Mouse (Mus musculus) limb, embryonic 11.5 days (tissue): ENCODE measurements around the gene Shc3. TPM values are rescaled to one million over a fixed set of nuclear protein-coding genes. Genes with fewer than 3 reads are reported as not detected.

Source experiments
- ATAC-seq: fragments of 200-750 bp; cut with Nextera tagmentation; 2 replicates; pipeline ENCODE4 v1.8.0; 2017; ENCODE audit warnings: low read depth; ENCODE audit not compliant: insufficient number of reproducible peaks, low FRiP score, low TSS enrichment
- DNase-seq: peaks from one replicate; pipeline ENCODE4 v3.0.0-alpha.2; 2015; ENCODE audit warnings: low spot score
- H3K27ac ChIP-seq: fragments of 300-500 bp; sonication (generic); replicated peaks from 2 replicates; pipeline ENCODE4 v1.5.1; 2014; ENCODE audit warnings: low read depth, mild to moderate bottlenecking, low read length
- H3K27me3 ChIP-seq: fragments of 300-500 bp; sonication (generic); 2 replicates; pipeline ENCODE4 v1.6.1; 2014; ENCODE audit warnings: mild to moderate bottlenecking, low read length, mixed read lengths; ENCODE audit not compliant: control insufficient read depth, insufficient read depth
- H3K36me3 ChIP-seq: fragments of 300-500 bp; sonication (generic); 2 replicates; pipeline ENCODE4 v1.6.1; 2014; ENCODE audit warnings: mild to moderate bottlenecking, low read length, moderate library complexity, mixed read lengths; ENCODE audit not compliant: control insufficient read depth, insufficient read depth
- H3K4me1 ChIP-seq: fragments of 300-500 bp; sonication (generic); 2 replicates; pipeline ENCODE4 v1.6.1; 2014; ENCODE audit warnings: low read length, mixed read lengths; ENCODE audit not compliant: control insufficient read depth, insufficient read depth
- H3K4me2 ChIP-seq: fragments of 300-500 bp; sonication (generic); 2 replicates; pipeline ENCODE4 v1.6.1; 2014; ENCODE audit warnings: low read depth, mild to moderate bottlenecking, moderate library complexity; ENCODE audit not compliant: severe bottlenecking
- H3K4me3 ChIP-seq: fragments of 300-500 bp; sonication (generic); 2 replicates; pipeline ENCODE4 v1.5.1; 2014; ENCODE audit warnings: low read depth, low read length
- H3K9ac ChIP-seq: fragments of 300-500 bp; sonication (generic); 2 replicates; pipeline ENCODE4 v1.6.1; 2014; ENCODE audit warnings: mild to moderate bottlenecking, low read length
- H3K9me3 ChIP-seq: fragments of 300-500 bp; sonication (generic); 2 replicates; pipeline ENCODE4 v1.6.1; 2016; ENCODE audit warnings: low read length; ENCODE audit not compliant: control insufficient read depth
- WGBS: fragments of 180-500 bp; shearing (Covaris S2); extraction: QIAGEN DNeasy Blood & Tissue Kit; methylation state at CpG from one replicate; pipeline ENCODE4 v1.1.7; 2014; 5-methylcytosine and 5-hydroxymethylcytosine counted together
- polyA plus RNA-seq: library from polyadenylated mRNA; unstranded; fragments of >200 nt; fragmentation: Nextera tagmentation; extraction: Ambion mirVana; gene quantifications from 2 replicates; pipeline ENCODE4 v1.2.1, GENCODE M21; 2014

Gene Shc3
- polyA plus RNA-seq, 1 experiment from 2014 or later, result 0.32 TPM

DNA sequence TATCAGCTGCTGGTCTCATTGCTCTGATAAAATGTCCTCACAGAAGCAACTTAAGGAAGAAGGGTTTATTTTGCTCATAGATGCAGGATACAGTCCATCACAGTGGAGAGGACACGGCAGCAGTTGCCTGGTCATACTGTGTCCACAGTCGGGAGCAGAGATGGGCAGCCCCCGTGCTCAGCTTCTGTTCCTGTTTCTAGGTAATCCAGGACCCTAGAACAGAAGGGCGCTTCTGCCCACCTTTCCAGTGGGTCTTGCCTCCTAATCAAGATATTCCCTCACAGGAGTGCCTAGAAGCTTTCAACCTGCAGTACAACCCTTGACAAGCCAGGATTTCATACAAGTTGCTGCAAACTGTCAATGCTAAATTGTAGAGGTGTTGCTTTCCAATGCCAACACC lies 44.9 kb downstream of the Shc3 start:
- no peaks in the 10 kb centered on the region for H3K36me3 ChIP-seq
- H3K27ac ChIP-seq, result no peak overlapping the region
- H3K4me3 ChIP-seq, result no peak overlapping the region
- no peak for ATAC-seq
- no peak overlapping the region for H3K9ac ChIP-seq
- H3K9me3 ChIP-seq, result no peaks in the 10 kb centered on the region
- DNase-seq, result no peak
- H3K27me3 ChIP-seq, result no peaks in the 10 kb centered on the region
- 94% methylated on average over 4 of the region's 4 CpGs for WGBS
- no peaks in the 10 kb centered on the region for H3K4me1 ChIP-seq
- H3K4me2 ChIP-seq, result no peak overlapping the region

DNA sequence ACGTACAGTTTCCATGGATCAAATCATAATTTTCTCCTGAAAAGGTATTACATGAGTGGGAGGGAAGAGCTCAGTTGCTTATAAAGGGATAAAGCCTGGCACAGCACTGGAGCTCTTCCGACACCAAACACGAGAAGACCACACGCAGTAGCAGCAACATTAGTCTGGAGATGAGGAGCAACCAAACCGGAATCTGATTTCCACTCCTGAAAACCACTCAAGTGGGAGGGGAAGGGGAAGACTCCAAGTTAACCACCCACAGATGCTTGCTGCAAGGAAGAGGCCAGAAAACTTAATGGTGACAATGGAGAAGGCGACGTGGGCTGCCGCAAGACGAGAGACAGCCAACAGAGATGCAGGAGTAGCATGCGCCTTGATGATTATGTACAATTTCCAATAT lies 45.9 kb downstream of the Shc3 start:
- Histone ChIP-seq H3K4me1 (no peaks in the 10 kb centered on the region), H3K9ac (no peak overlapping the region), H3K36me3 (no peaks in the 10 kb centered on the region), H3K27me3 (no peaks in the 10 kb centered on the region), H3K27ac (no peak overlapping the region), H3K4me3 (no peak overlapping the region), H3K9me3 (no peaks in the 10 kb centered on the region), H3K4me2 (no peak overlapping the region)
- no peak for DNase-seq
- WGBS, result 94% methylated on average over 10 of the region's 10 CpGs
- ATAC-seq, result no peak

DNA sequence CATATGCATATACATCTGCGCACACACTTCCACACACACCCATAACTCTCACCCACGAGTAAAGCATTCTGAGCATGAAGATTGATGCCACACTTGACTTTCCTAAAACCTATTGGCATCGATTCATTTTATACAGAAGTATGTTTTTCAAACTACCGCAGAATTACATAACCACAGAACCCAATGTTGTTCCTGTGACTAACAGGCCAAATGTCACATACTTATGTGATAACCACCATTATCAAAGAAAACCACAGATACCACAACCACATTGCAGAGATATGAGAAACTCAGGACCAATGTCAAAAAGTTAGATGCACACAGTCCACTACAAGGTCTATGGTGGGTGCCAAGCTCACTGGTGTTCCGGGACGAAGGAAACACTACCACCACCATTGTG lies 50.3 kb downstream of the Shc3 start:
- no peak for DNase-seq
- WGBS, result 95% methylated on average over 6 of the region's 6 CpGs
- H3K27me3 ChIP-seq, result no peaks in the 10 kb centered on the region

DNA sequence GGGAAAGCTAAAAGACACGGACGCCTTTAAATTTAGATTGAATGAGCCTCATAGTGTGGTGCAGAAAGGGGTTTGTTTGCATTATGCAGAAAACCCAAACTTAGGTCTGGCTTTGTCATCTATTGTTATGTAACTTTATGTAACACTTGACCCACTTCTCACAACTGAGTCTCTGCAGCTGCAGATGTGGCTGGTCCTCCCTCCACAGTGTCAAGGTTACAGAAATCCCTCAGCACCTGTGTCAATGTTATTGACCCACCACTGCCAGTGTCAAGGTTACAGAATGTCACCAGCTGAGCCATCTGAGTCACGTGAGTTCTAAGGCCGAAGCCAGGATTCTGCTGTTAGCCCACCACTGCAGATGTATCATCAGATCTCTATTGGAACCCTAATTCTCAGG lies 51.3 kb downstream of the Shc3 start:
- Histone ChIP-seq H3K36me3 (no peaks in the 10 kb centered on the region), H3K9ac (no peak overlapping the region), H3K27me3 (no peaks in the 10 kb centered on the region), H3K4me1 (no peaks in the 10 kb centered on the region), H3K9me3 (no peaks in the 10 kb centered on the region), H3K27ac (no peak overlapping the region), H3K4me2 (no peak overlapping the region), H3K4me3 (no peak overlapping the region)
- 77% methylated on average over 4 of the region's 4 CpGs for WGBS
- ATAC-seq (no peak), DNase-seq (no peak)

More for the DNA sequence above, 50.3 kb downstream of the Shc3 start:
- H3K4me1 ChIP-seq, result no peaks in the 10 kb centered on the region
- H3K27ac ChIP-seq, result no peak overlapping the region
- no peak overlapping the region for H3K9ac ChIP-seq
- H3K4me2 ChIP-seq, result no peak overlapping the region
- no peak for ATAC-seq
- no peak overlapping the region for H3K4me3 ChIP-seq
- H3K9me3 ChIP-seq, result no peaks in the 10 kb centered on the region
- no peaks in the 10 kb centered on the region for H3K36me3 ChIP-seq

DNA sequence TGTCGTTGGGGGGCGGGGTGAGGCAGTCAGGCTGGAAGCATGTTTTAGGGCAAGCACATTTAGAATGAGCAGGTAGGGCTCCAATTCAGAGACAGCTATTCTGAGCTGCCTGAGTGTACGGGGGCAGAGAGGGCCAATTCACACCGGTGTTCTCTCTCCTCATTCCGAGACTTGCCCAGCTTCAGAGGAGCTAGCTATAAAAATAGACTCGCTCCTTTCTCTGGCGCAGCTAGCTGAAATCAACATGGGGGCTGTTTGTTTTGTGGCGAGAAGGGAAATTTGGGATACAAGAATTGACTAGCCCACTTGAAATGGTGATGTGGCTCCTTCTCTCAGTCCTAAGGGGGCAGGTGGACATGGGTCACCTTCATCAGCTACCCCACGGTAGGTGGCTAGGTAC lies 60.4 kb downstream of the Shc3 start:
- H3K9ac ChIP-seq, result no peak overlapping the region
- H3K27ac ChIP-seq, result no peak overlapping the region
- DNase-seq (no peak), ATAC-seq (no peak)
- H3K36me3 ChIP-seq, result no peaks in the 10 kb centered on the region
- H3K9me3 ChIP-seq, result no peaks in the 10 kb centered on the region
- no peaks in the 10 kb centered on the region for H3K27me3 ChIP-seq
- WGBS, result 84% methylated on average over 9 of the region's 9 CpGs
- H3K4me1 ChIP-seq, result no peaks in the 10 kb centered on the region
- no peak overlapping the region for H3K4me3 ChIP-seq
- H3K4me2 ChIP-seq, result no peak overlapping the region

DNA sequence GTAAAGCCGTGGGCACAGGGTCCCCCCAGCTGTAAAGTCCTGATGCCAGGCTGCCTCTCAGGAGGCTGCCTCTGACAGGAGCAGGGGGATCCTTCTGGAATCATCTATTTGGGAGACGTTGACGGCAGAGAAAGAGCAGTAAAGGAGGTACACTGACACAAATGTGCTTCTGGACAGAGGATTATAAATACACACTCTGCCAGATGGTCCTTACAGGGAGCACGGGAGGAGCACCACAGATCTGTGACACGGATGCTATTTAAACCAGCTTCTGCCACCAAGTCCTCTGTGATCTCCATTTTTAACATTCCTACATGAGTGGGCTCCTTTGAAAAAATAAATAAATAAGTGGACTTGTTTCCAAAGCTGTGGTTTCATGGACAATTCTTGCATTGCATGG lies 63.5 kb downstream of the Shc3 start:
- no peak overlapping the region for H3K9ac ChIP-seq
- H3K4me1 ChIP-seq, result no peaks in the 10 kb centered on the region
- H3K4me2 ChIP-seq, result no peak overlapping the region
- no peak for DNase-seq
- H3K9me3 ChIP-seq, result no peaks in the 10 kb centered on the region
- ATAC-seq, result no peak
- H3K36me3 ChIP-seq, result no peaks in the 10 kb centered on the region
- no peaks in the 10 kb centered on the region for H3K27me3 ChIP-seq
- no peak overlapping the region for H3K4me3 ChIP-seq
- WGBS, result 86% methylated on average over 5 of the region's 5 CpGs
- no peak overlapping the region for H3K27ac ChIP-seq

DNA sequence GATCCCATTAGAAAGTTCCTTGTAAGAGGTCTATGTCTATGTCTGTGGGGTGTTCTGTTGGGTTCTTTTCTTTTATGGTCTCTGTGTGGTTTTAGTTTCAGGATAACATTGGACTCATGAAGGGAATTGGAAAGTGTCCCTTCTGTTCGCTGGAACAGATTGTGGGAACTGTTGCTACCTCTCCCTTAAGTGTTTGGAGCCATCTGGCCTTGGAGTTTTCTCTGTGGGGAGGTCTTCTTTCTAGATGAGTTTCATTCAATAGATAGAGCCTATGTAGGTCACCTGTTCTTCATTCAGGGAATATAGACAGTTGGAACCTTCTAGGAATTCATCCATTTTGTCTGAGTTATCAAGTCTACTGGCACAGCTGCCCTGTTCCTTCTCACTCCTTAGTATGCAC lies 69.5 kb downstream of the Shc3 start:
- H3K9ac ChIP-seq, result no peak overlapping the region
- WGBS, result 84% methylated on average over 1 of the region's 1 CpGs
- H3K27ac ChIP-seq, result no peak overlapping the region
- no peak for ATAC-seq
- H3K4me3 ChIP-seq, result no peak overlapping the region
- H3K4me2 ChIP-seq, result no peak overlapping the region
- H3K36me3 ChIP-seq, result no peaks in the 10 kb centered on the region
- H3K9me3 ChIP-seq, result no peaks in the 10 kb centered on the region
- DNase-seq, result no peak
- H3K4me1 ChIP-seq, result no peaks in the 10 kb centered on the region
- no peaks in the 10 kb centered on the region for H3K27me3 ChIP-seq

DNA sequence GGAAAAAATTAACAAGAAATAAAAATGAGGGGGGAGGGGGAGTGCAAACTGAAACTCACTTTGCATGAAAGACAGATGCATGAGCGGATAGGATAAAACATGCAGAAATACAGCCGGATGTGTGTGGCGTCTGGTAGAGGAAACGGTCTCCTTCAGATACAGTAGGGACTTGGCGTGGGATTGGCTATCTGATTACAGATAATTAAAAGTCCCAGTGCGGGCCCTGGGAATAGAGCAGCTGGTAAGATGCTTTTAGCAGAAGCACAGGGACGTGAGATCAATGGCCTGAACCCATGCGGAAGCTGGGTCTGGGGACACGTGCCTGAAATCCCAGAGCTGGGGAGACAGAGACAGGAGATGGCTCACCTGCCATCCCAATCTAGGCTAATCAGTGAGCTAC lies 75.5 kb downstream of the Shc3 start:
- H3K4me3 ChIP-seq, result no peak overlapping the region
- H3K4me2 ChIP-seq, result no peak overlapping the region
- H3K36me3 ChIP-seq, result no peaks in the 10 kb centered on the region
- no peaks in the 10 kb centered on the region for H3K9me3 ChIP-seq
- DNase-seq (no peak), ATAC-seq (no peak)
- WGBS, result 91% methylated on average over 9 of the region's 9 CpGs
- H3K9ac ChIP-seq, result no peak overlapping the region
- no peaks in the 10 kb centered on the region for H3K27me3 ChIP-seq
- H3K4me1 ChIP-seq, result no peaks in the 10 kb centered on the region
- no peak overlapping the region for H3K27ac ChIP-seq

DNA sequence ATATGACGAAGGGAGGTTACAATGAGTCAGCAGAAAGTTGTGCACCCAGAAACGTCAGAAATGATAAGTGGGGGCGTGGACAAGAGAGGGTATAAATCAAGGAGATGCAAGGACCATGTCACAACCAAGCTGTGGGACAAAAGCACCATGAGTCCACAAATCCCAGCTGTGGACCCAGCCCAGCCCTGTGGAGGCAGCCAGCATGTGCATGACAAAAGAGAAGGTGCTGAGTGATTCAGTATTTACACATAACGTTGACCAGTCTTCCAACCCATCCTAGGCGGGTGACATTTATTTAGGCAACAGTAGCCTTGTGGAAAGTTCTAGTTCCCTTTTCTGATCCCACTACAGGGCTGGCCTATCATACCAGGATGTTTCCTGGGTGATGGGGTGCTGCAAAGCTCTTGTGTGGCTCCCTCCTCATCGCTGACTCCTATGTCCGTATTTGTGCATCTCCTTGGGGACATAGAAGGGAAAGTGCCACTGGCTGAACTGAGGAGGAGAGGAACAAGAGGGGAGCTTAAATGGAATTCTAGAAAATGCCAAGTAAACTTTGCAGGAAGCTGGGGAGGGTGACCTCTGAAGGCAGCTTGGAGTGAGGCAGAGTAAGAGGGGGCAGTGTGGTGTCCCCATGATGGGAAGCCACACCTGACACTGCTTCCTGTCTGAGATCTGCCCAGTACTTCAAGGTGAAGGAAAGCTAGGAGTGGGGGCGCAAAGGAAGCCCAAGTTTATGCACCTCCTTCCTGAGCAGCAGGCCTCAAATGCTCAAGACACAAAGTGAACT lies 77.4 kb downstream of the Shc3 start:
- Histone ChIP-seq H3K36me3 (no peaks in the 10 kb centered on the region), H3K4me2 (no peak overlapping the region), H3K27me3 (no peaks in the 10 kb centered on the region), H3K9ac (no peak overlapping the region), H3K9me3 (no peaks in the 10 kb centered on the region), H3K4me1 (no peaks in the 10 kb centered on the region), H3K27ac (no peak overlapping the region), H3K4me3 (no peak overlapping the region)
- 75% methylated on average over 8 of the region's 8 CpGs for WGBS
- ATAC-seq (no peak), DNase-seq (no peak)
